Mouse (Mus musculus) liver, embryonic 15.5 days (tissue): ENCODE measurements around the gene Tert. TPM values are rescaled to one million over a fixed set of nuclear protein-coding genes. Genes with fewer than 3 reads are reported as not detected.

Experiments
- ATAC-seq: fragments of 200-750 bp; cut with Nextera tagmentation; 2 replicates; pipeline ENCODE4 v1.8.0; 2017; ENCODE audit warnings: moderate number of reproducible peaks, mild to moderate bottlenecking, moderate library complexity; ENCODE audit not compliant: insufficient read depth
- H3K27ac ChIP-seq: fragments of 300-500 bp; sonication (generic); replicated peaks from 2 replicates; pipeline ENCODE4 v1.5.1; 2015; ENCODE audit warnings: mild to moderate bottlenecking, inconsistent platforms
- H3K27me3 ChIP-seq: fragments of 300-500 bp; sonication (generic); 2 replicates; pipeline ENCODE4 v1.6.1; 2015; ENCODE audit warnings: mild to moderate bottlenecking, inconsistent platforms
- H3K36me3 ChIP-seq: fragments of 300-500 bp; sonication (generic); replicated peaks from 2 replicates; pipeline ENCODE4 v1.6.1; 2015; ENCODE audit warnings: moderate library complexity, mild to moderate bottlenecking, inconsistent platforms
- H3K4me1 ChIP-seq: fragments of 300-500 bp; sonication (generic); replicated peaks from 2 replicates; pipeline ENCODE4 v1.6.1; 2015; ENCODE audit warnings: inconsistent platforms
- H3K4me2 ChIP-seq: fragments of 300-500 bp; sonication (generic); 2 replicates; pipeline ENCODE4 v1.6.1; 2015; ENCODE audit warnings: moderate library complexity, mild to moderate bottlenecking, inconsistent platforms
- H3K4me3 ChIP-seq: fragments of 300-500 bp; sonication (generic); replicated peaks from 2 replicates; pipeline ENCODE4 v1.5.1; 2015; ENCODE audit warnings: mild to moderate bottlenecking, inconsistent platforms
- H3K9ac ChIP-seq: fragments of 300-500 bp; sonication (generic); 2 replicates; pipeline ENCODE4 v1.6.1; 2015; ENCODE audit warnings: moderate library complexity, mild to moderate bottlenecking, inconsistent platforms
- H3K9me3 ChIP-seq: fragments of 300-500 bp; sonication (generic); replicated peaks from 2 replicates; pipeline ENCODE4 v1.6.1; 2016; ENCODE audit warnings: inconsistent platforms
- WGBS: fragments of 180-500 bp; shearing (Covaris S2); methylation state at CpG from one replicate; pipeline ENCODE4 v1.1.7; 2015; ENCODE audit warnings: mixed read lengths; ENCODE audit not compliant: insufficient replicate concordance; 5-methylcytosine and 5-hydroxymethylcytosine counted together
- polyA plus RNA-seq: library from polyadenylated mRNA; unstranded; fragments of >200 nt; fragmentation: Nextera tagmentation; extraction: Ambion mirVana; gene quantifications from 2 replicates; pipeline ENCODE4 v1.2.1, GENCODE M21; 2015

Gene Tert
- polyA plus RNA-seq, 1 experiment from 2014 or later: 1.2 TPM

- WGBS: 55% methylated on average over 6 of the region's 6 CpGs
Observed at GRCm38 (mm10) chr13:73620637-73621036, 6.1 kb upstream of the Tert start.

GRCm38 (mm10) chr13:73626410-73626744, 334 bp upstream of the Tert start:
- Histone ChIP-seq H3K4me3 (peak overlapping the region; percentile 52), H3K4me1 (peaks cover 27% of the 10 kb centered on the region), H3K27me3 (no peaks in the 10 kb centered on the region; the same call in 1 of the 2 replicates), H3K9ac (0 out of 2 replicates have a peak overlapping the region, but pooled peaks have one; percentile 37), H3K4me2 (peak overlapping the region; percentile 72), H3K9me3 (no peaks in the 10 kb centered on the region), H3K27ac (peak overlapping the region; percentile 59; the same call in 1 of the 2 replicates), H3K36me3 (peaks cover 8% of the 10 kb centered on the region)
- WGBS: 34% methylated on average over 6 of the region's 6 CpGs
- peak; percentile 8; the same call in 1 of the 2 replicates for ATAC-seq

More at GRCm38 (mm10) chr13:73620637-73621036, 6.1 kb upstream of the Tert start:
- H3K9me3 ChIP-seq: no peaks in the 10 kb centered on the region
- no peak overlapping the region for H3K4me2 ChIP-seq
- no peaks in the 10 kb centered on the region for H3K27me3 ChIP-seq
- no peak overlapping the region for H3K27ac ChIP-seq
- ATAC-seq: no peak
- H3K4me1 ChIP-seq: no peaks in the 10 kb centered on the region
- no peak overlapping the region for H3K4me3 ChIP-seq
- H3K9ac ChIP-seq: no peak overlapping the region
- H3K36me3 ChIP-seq: peaks cover 61% of the 10 kb centered on the region

GRCm38 (mm10) chr13:73628586-73629113, 1.9 kb downstream of the Tert start:
- peaks cover 27% of the 10 kb centered on the region for H3K4me1 ChIP-seq
- no peaks in the 10 kb centered on the region for H3K36me3 ChIP-seq
- H3K9me3 ChIP-seq: no peaks in the 10 kb centered on the region
- no peak for ATAC-seq
- no peaks in the 10 kb centered on the region; the same call in 1 of the 2 replicates for H3K27me3 ChIP-seq
- H3K9ac ChIP-seq: no peak overlapping the region
- 44% methylated on average over 11 of the region's 11 CpGs for WGBS
- H3K27ac ChIP-seq: no peak overlapping the region
- no peak overlapping the region for H3K4me3 ChIP-seq
- no peak overlapping the region for H3K4me2 ChIP-seq

- no peak overlapping the region for H3K4me2 ChIP-seq
- no peak overlapping the region for H3K9ac ChIP-seq
- H3K9me3 ChIP-seq: no peaks in the 10 kb centered on the region
- ATAC-seq: no peak
- peaks cover 18% of the 10 kb centered on the region for H3K4me1 ChIP-seq
- no peaks in the 10 kb centered on the region; the same call in 1 of the 2 replicates for H3K27me3 ChIP-seq
- H3K27ac ChIP-seq: no peak overlapping the region
- H3K36me3 ChIP-seq: no peaks in the 10 kb centered on the region
- no peak overlapping the region for H3K4me3 ChIP-seq
- 65% methylated on average over 3 of the region's 3 CpGs for WGBS
Observed at GRCm38 (mm10) chr13:73631837-73632236, 5.1 kb downstream of the Tert start.

- Histone ChIP-seq H3K9me3 (no peaks in the 10 kb centered on the region), H3K4me1 (no peaks in the 10 kb centered on the region; the same call in 1 of the 2 replicates), H3K27me3 (no peaks in the 10 kb centered on the region), H3K4me2 (no peak overlapping the region), H3K36me3 (no peaks in the 10 kb centered on the region), H3K4me3 (no peak overlapping the region), H3K9ac (no peak overlapping the region), H3K27ac (no peak overlapping the region)
- no peak for ATAC-seq
- 52% methylated on average over 6 of the region's 6 CpGs for WGBS
Observed at GRCm38 (mm10) chr13:73637826-73638225, 11.1 kb downstream of the Tert start.

- no peaks in the 10 kb centered on the region for H3K9me3 ChIP-seq
- H3K36me3 ChIP-seq: no peaks in the 10 kb centered on the region
- no peak for ATAC-seq
- no peaks in the 10 kb centered on the region; the same call in 1 of the 2 replicates for H3K4me1 ChIP-seq
- no peak overlapping the region for H3K9ac ChIP-seq
- H3K4me3 ChIP-seq: no peak overlapping the region
- no peaks in the 10 kb centered on the region for H3K27me3 ChIP-seq
- 64% methylated on average over 4 of the region's 4 CpGs for WGBS
- no peak overlapping the region for H3K4me2 ChIP-seq
- no peak overlapping the region for H3K27ac ChIP-seq
Observed at GRCm38 (mm10) chr13:73641296-73641695, 14.6 kb downstream of the Tert start.

- Histone ChIP-seq H3K9ac (no peak overlapping the region), H3K9me3 (no peaks in the 10 kb centered on the region), H3K36me3 (no peaks in the 10 kb centered on the region), H3K27ac (no peak overlapping the region), H3K4me3 (no peak overlapping the region), H3K4me2 (no peak overlapping the region), H3K27me3 (no peaks in the 10 kb centered on the region), H3K4me1 (no peaks in the 10 kb centered on the region)
- 24% methylated on average over 6 of the region's 6 CpGs for WGBS
- ATAC-seq: no peak
Observed at GRCm38 (mm10) chr13:73646397-73647087, 19.8 kb downstream of the Tert start.

GRCm38 (mm10) chr13:73653266-73653665, 26.6 kb downstream of the Tert start:
- ATAC-seq: no peak
- H3K9me3 ChIP-seq: no peaks in the 10 kb centered on the region
- 66% methylated on average over 3 of the region's 3 CpGs for WGBS
- no peak overlapping the region for H3K4me3 ChIP-seq
- H3K36me3 ChIP-seq: no peaks in the 10 kb centered on the region
- H3K27me3 ChIP-seq: no peaks in the 10 kb centered on the region
- no peaks in the 10 kb centered on the region for H3K4me1 ChIP-seq
- H3K9ac ChIP-seq: no peak overlapping the region
- H3K4me2 ChIP-seq: no peak overlapping the region
- no peak overlapping the region for H3K27ac ChIP-seq

GRCm38 (mm10) chr13:73654976-73655375, 28.3 kb downstream of the Tert start:
- Histone ChIP-seq H3K27me3 (no peaks in the 10 kb centered on the region), H3K9ac (no peak overlapping the region), H3K36me3 (no peaks in the 10 kb centered on the region), H3K4me1 (no peaks in the 10 kb centered on the region), H3K9me3 (no peaks in the 10 kb centered on the region), H3K27ac (no peak overlapping the region), H3K4me3 (no peak overlapping the region), H3K4me2 (no peak overlapping the region)
- WGBS: 54% methylated on average over 3 of the region's 3 CpGs
- no peak for ATAC-seq

GRCm38 (mm10) chr13:73658953-73659352, 32.2 kb downstream of the Tert start:
- no peak overlapping the region for H3K9ac ChIP-seq
- no peak overlapping the region for H3K4me2 ChIP-seq
- H3K27me3 ChIP-seq: no peaks in the 10 kb centered on the region
- 38% methylated on average over 2 of the region's 2 CpGs for WGBS
- no peak for ATAC-seq
- no peak overlapping the region for H3K27ac ChIP-seq
- no peak overlapping the region for H3K4me3 ChIP-seq
- no peaks in the 10 kb centered on the region for H3K36me3 ChIP-seq
- H3K4me1 ChIP-seq: no peaks in the 10 kb centered on the region
- no peaks in the 10 kb centered on the region for H3K9me3 ChIP-seq

GRCm38 (mm10) chr13:73660163-73660695, 33.5 kb downstream of the Tert start:
- Histone ChIP-seq H3K27me3 (no peaks in the 10 kb centered on the region), H3K4me3 (no peak overlapping the region), H3K9me3 (no peaks in the 10 kb centered on the region), H3K4me2 (no peak overlapping the region), H3K27ac (no peak overlapping the region), H3K9ac (no peak overlapping the region), H3K36me3 (no peaks in the 10 kb centered on the region), H3K4me1 (no peaks in the 10 kb centered on the region)
- WGBS: 60% methylated on average over 2 of the region's 2 CpGs
- ATAC-seq: no peak
